Mouse (Mus musculus): ENCODE measurements around the gene Slc25a23. TPM values are rescaled to one million over a fixed set of nuclear protein-coding genes. Genes with fewer than 3 reads are reported as not detected.

Slc25a23 gene
- polyA plus RNA-seq, 1 experiment from 2014 or later: 8.4 TPM

GRCm38 (mm10) chr17:57041554-57041953 lies 18.1 kb downstream of the Slc25a23 start, which contains the start of gene Slc25a41:
Slc25a41 (minus strand) TSS chr17:57041654.
- no peaks in the 10 kb centered on the region for H3K27me3 ChIP-seq (ENCODE audit: insufficient read depth, low read length)
- H3K36me3 ChIP-seq (ENCODE audit: insufficient read depth): 0 out of 2 replicates have a peak, but pooled peaks cover 4% of the 10 kb centered on the region
- TF ChIP-seq CTCF (IDR thresholded peaks at IDR 0.05; ENCODE audit: low read depth): no peak
- WGBS: 62% methylated on average over 8 of the region's 8 CpGs
- H3K4me1 ChIP-seq (ENCODE audit: insufficient read depth): no peaks in the 10 kb centered on the region
- DNase-seq: no peak
- H3K9ac ChIP-seq: no peak within 1 kb of the TSS
- no peak for ATAC-seq (ENCODE audit: insufficient read depth)
- H3K4me3 ChIP-seq (ENCODE audit: low read depth, low read length): no peak within 1 kb of the TSS
- H3K4me2 ChIP-seq: no peak within 1 kb of the TSS
- no peaks in the 10 kb centered on the region for H3K9me3 ChIP-seq (ENCODE audit: low read depth, low read length)
- no peak within 1 kb of the TSS for H3K27ac ChIP-seq (ENCODE audit: low read depth)

GRCm38 (mm10) chr17:57038978-57039377 lies 20.7 kb downstream of the Slc25a23 start:
- Histone ChIP-seq H3K27me3 (ENCODE audit: insufficient read depth, low read length) (no peaks in the 10 kb centered on the region), H3K27ac (ENCODE audit: low read depth) (no peak overlapping the region), H3K36me3 (ENCODE audit: insufficient read depth) (no peaks in the 10 kb centered on the region), H3K9me3 (ENCODE audit: low read depth, low read length) (no peaks in the 10 kb centered on the region), H3K9ac (no peak overlapping the region), H3K4me3 (ENCODE audit: low read depth, low read length) (no peak overlapping the region), H3K4me2 (no peak overlapping the region), H3K4me1 (ENCODE audit: insufficient read depth) (no peaks in the 10 kb centered on the region)
- no peak for DNase-seq
- 33% methylated on average over 8 of the region's 8 CpGs for WGBS
- no peak for ATAC-seq (ENCODE audit: insufficient read depth)
- TF ChIP-seq CTCF (IDR thresholded peaks at IDR 0.05; ENCODE audit: low read depth): peak; percentile 24; the same call in 1 of the 2 replicates

GRCm38 (mm10) chr17:57032854-57033253 lies 26.8 kb downstream of the Slc25a23 start:
- Histone ChIP-seq H3K27me3 (ENCODE audit: insufficient read depth, low read length) (no peaks in the 10 kb centered on the region), H3K9me3 (ENCODE audit: low read depth, low read length) (no peaks in the 10 kb centered on the region), H3K36me3 (ENCODE audit: insufficient read depth) (peaks cover 11% of the 10 kb centered on the region), H3K9ac (peak overlapping the region; percentile 44), H3K4me1 (ENCODE audit: insufficient read depth) (0 out of 2 replicates have a peak, but pooled peaks cover 3% of the 10 kb centered on the region), H3K4me2 (peak overlapping the region; percentile 67), H3K27ac (ENCODE audit: low read depth) (peak overlapping the region; percentile 82; the same call in 1 of the 2 replicates), H3K4me3 (ENCODE audit: low read depth, low read length) (no peak overlapping the region)
- TF ChIP-seq CTCF (IDR thresholded peaks at IDR 0.05; ENCODE audit: low read depth): no peak
- DNase-seq (no peak), ATAC-seq (ENCODE audit: insufficient read depth) (no peak)
- 81% methylated on average over 4 of the region's 4 CpGs for WGBS

GRCm38 (mm10) chr17:57031661-57032420 lies 27.8 kb downstream of the Slc25a23 start:
- Histone ChIP-seq H3K9ac (peak overlapping the region; percentile 44), H3K4me2 (peak overlapping the region; percentile 98), H3K4me1 (ENCODE audit: insufficient read depth) (0 out of 2 replicates have a peak, but pooled peaks cover 3% of the 10 kb centered on the region), H3K27me3 (ENCODE audit: insufficient read depth, low read length) (no peaks in the 10 kb centered on the region), H3K9me3 (ENCODE audit: low read depth, low read length) (no peaks in the 10 kb centered on the region), H3K36me3 (ENCODE audit: insufficient read depth) (peaks cover 21% of the 10 kb centered on the region), H3K4me3 (ENCODE audit: low read depth, low read length) (peak overlapping the region; percentile 93), H3K27ac (ENCODE audit: low read depth) (peak overlapping the region; percentile 82)
- DNase-seq (peak; percentile 100), ATAC-seq (ENCODE audit: insufficient read depth) (peak; percentile 99)
- TF ChIP-seq CTCF (IDR thresholded peaks at IDR 0.05; ENCODE audit: low read depth): 0 out of 2 replicates have a peak, but pooled peaks have one; percentile 15
- under 1% methylated on average over 38 of the region's 38 CpGs for WGBS

DNA sequence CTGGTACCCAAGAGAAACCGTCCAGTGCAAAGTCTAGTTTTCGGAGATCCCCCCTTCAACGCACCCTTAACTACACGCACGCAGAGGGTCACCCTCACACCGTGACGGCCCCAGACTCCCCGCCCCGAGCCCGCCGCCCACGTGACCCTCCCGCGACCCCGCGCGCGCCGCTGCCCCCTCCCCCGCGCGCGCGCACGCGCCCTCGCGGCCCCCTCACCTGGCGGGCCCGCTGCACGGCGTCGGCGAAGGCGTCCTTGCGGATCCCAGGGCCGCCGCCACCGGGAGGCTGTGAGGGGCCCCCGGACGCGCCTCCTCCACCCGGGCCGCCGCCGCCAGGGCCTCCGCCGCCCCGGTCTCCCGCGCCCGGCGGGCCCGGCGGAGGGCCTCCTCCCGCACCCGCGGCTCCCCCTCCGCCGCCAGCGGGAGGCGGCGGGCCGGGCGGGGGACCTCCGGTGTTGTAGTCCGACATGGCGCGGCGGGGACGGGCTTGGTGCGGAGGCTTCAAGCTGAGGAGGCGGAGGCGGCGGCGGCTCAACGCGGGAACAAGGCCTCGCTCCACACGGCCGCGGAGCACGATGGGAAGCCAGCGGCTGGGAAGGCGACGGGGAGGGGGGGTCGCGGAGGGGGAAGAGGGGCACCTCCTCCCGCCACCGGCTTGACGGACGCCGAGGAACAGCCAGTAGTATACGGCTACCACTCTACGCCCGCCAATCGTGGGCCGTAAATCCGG lies 28.6 kb downstream of the Slc25a23 start, which contains the start of gene Khsrp:
Gene Khsrp (minus strand): TSS at position 592 of the 730 bp plus-strand sequence.
- Histone ChIP-seq H3K9ac (peak within 1 kb of the TSS; percentile 99), H3K4me2 (peak within 1 kb of the TSS; percentile 98), H3K4me1 (ENCODE audit: insufficient read depth) (0 out of 2 replicates have a peak, but pooled peaks cover 3% of the 10 kb centered on the region), H3K27me3 (ENCODE audit: insufficient read depth, low read length) (no peaks in the 10 kb centered on the region), H3K36me3 (ENCODE audit: insufficient read depth) (peaks cover 28% of the 10 kb centered on the region), H3K27ac (ENCODE audit: low read depth) (peak within 1 kb of the TSS; percentile 95), H3K4me3 (ENCODE audit: low read depth, low read length) (peak within 1 kb of the TSS; percentile 93), H3K9me3 (ENCODE audit: low read depth, low read length) (no peaks in the 10 kb centered on the region)
- ATAC-seq (ENCODE audit: insufficient read depth) (no peak), DNase-seq (peak; percentile 59)
- WGBS: under 1% methylated on average over 90 of the region's 99 CpGs
- no peak for TF ChIP-seq CTCF (IDR thresholded peaks at IDR 0.05; ENCODE audit: low read depth)

DNA sequence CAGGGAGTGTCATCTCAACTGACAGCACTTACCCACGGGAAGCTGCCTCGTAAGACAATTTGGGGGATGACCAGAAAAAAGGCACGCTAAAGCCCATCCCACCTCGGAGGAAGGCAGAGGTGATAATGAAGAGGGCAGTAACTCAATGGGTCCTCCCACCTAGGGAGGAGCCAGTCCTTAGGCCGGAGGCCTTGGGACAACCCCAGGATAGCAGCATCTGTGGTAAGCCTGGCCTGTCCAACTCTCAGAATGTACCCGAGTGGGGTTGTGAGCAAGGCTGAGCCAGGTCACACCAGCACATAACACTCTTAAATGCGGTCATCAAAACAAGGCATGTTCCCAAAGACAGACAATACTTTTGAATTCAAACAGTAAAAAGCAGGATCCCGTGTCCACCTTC lies 30.0 kb downstream of the Slc25a23 start:
- H3K4me1 ChIP-seq (ENCODE audit: insufficient read depth): 0 out of 2 replicates have a peak, but pooled peaks cover 3% of the 10 kb centered on the region
- H3K4me3 ChIP-seq (ENCODE audit: low read depth, low read length): peak overlapping the region; percentile 93
- H3K27me3 ChIP-seq (ENCODE audit: insufficient read depth, low read length): no peaks in the 10 kb centered on the region
- no peak for DNase-seq
- H3K9ac ChIP-seq: peak overlapping the region; percentile 99
- H3K4me2 ChIP-seq: peak overlapping the region; percentile 98
- no peak for ATAC-seq (ENCODE audit: insufficient read depth)
- TF ChIP-seq CTCF (IDR thresholded peaks at IDR 0.05; ENCODE audit: low read depth): no peak
- no peaks in the 10 kb centered on the region for H3K9me3 ChIP-seq (ENCODE audit: low read depth, low read length)
- H3K36me3 ChIP-seq (ENCODE audit: insufficient read depth): peaks cover 42% of the 10 kb centered on the region
- no peak overlapping the region for H3K27ac ChIP-seq (ENCODE audit: low read depth)
- 24% methylated on average over 8 of the region's 8 CpGs for WGBS

- no peaks in the 10 kb centered on the region for H3K27me3 ChIP-seq (ENCODE audit: insufficient read depth, low read length)
- H3K27ac ChIP-seq (ENCODE audit: low read depth): no peak overlapping the region
- TF ChIP-seq CTCF (IDR thresholded peaks at IDR 0.05; ENCODE audit: low read depth): no peak
- H3K4me1 ChIP-seq (ENCODE audit: insufficient read depth): 0 out of 2 replicates have a peak, but pooled peaks cover 3% of the 10 kb centered on the region
- DNase-seq (no peak), ATAC-seq (ENCODE audit: insufficient read depth) (no peak)
- peaks cover 65% of the 10 kb centered on the region for H3K36me3 ChIP-seq (ENCODE audit: insufficient read depth)
- 80% methylated on average over 4 of the region's 4 CpGs for WGBS
- H3K4me2 ChIP-seq: no peak overlapping the region
- H3K9ac ChIP-seq: no peak overlapping the region
- no peaks in the 10 kb centered on the region for H3K9me3 ChIP-seq (ENCODE audit: low read depth, low read length)
- no peak overlapping the region for H3K4me3 ChIP-seq (ENCODE audit: low read depth, low read length)
These were observed 32.2 kb downstream of the Slc25a23 start for GRCm38 (mm10) chr17:57027471-57027870.
